Mouse (Mus musculus) left cerebral cortex, adult 8-10 months (tissue): ENCODE results near the gene Trim11. TPM values are rescaled to one million over a fixed set of nuclear protein-coding genes. Genes with fewer than 3 reads are reported as not detected.

Experiments used
- DNase-seq, 2 experiments: peaks; one replicate each; pipeline ENCODE4 v3.0.0; 2022; ENCODE audit warnings: low spot score in 2 of 2
- total RNA-seq, 4 experiments: library from RNA; stranded (reverse); gene quantifications; 2 replicates each; pipeline ENCODE4 v1.2.4; 2022

The Trim11 gene
- total RNA-seq, 4 experiments from 2014 or later = 22.6 to 27.6 (median 26.7) TPM

- DNase-seq = no peak
Measured at GRCm38 (mm10) chr11:58955868-58956257, 22.0 kb upstream of the Trim11 start.

GRCm38 (mm10) chr11:58957226-58957914, 20.5 kb upstream of the Trim11 start:
- DNase-seq = no peak

GRCm38 (mm10) chr11:58958536-58958935, 19.4 kb upstream of the Trim11 start:
- DNase-seq = no peak

- no peak for DNase-seq
Measured at GRCm38 (mm10) chr11:58959186-58959825, 18.6 kb upstream of the Trim11 start.

GRCm38 (mm10) chr11:58959921-58960465, 17.9 kb upstream of the Trim11 start:
- DNase-seq = peak; percentile 66 to 80

GRCm38 (mm10) chr11:58961364-58962177, 16.3 kb upstream of the Trim11 start:
- no peak for DNase-seq

- no peak for DNase-seq
Measured at GRCm38 (mm10) chr11:58963543-58963942, 14.3 kb upstream of the Trim11 start.

GRCm38 (mm10) chr11:58964216-58964615, 13.7 kb upstream of the Trim11 start:
- DNase-seq = no peak

GRCm38 (mm10) chr11:58965001-58965760, 12.7 kb upstream of the Trim11 start:
- DNase-seq = no peak

- no peak for DNase-seq
Measured at GRCm38 (mm10) chr11:58967346-58967745, 10.5 kb upstream of the Trim11 start.

GRCm38 (mm10) chr11:58968551-58968950, 9.3 kb upstream of the Trim11 start:
- DNase-seq = no peak

- no peak for DNase-seq
Measured at GRCm38 (mm10) chr11:58969027-58969426, 8.9 kb upstream of the Trim11 start.

GRCm38 (mm10) chr11:58969659-58970058, 8.2 kb upstream of the Trim11 start:
- no peak for DNase-seq

- DNase-seq = no peak
Measured at GRCm38 (mm10) chr11:58970831-58971530, 6.9 kb upstream of the Trim11 start.

GRCm38 (mm10) chr11:58971796-58972195, 6.1 kb upstream of the Trim11 start:
- no peak for DNase-seq

GRCm38 (mm10) chr11:58974414-58974813, 3.5 kb upstream of the Trim11 start:
- DNase-seq = no peak

- no peak for DNase-seq
Measured at GRCm38 (mm10) chr11:58977150-58977549, 743 bp upstream of the Trim11 start.

- no peak for DNase-seq
Measured at GRCm38 (mm10) chr11:58977607-58978026, 276 bp upstream of the Trim11 start.

GRCm38 (mm10) chr11:58978706-58979030, 775 bp downstream of the Trim11 start:
- no peak for DNase-seq

- DNase-seq = no peak
Measured at GRCm38 (mm10) chr11:58979183-58979582, 1.3 kb downstream of the Trim11 start.

GRCm38 (mm10) chr11:58979661-58980060, 1.8 kb downstream of the Trim11 start:
- no peak for DNase-seq
